Mouse (Mus musculus) ES-E14 (cell line): ENCODE measurements at regions not wholly inside any gene's neighbourhood (a gene's known extent, or its start where the extent isn't known, plus 50 kb on each side); places are given as distances from the start of the nearest gene placed in this dataset.

Source experiments
- DNase-seq: peaks from one replicate; pipeline ENCODE4 v3.0.0-alpha.2; 2013; ENCODE audit warnings: low read depth, low spot score
- H3K27ac ChIP-seq: 2 replicates; pipeline ENCODE4 v1.5.1; 2012; ENCODE audit warnings: low read depth, mild to moderate bottlenecking, low read length, moderate library complexity, mixed read lengths; ENCODE audit not compliant: poor library complexity, insufficient read depth, severe bottlenecking
- H3K36me3 ChIP-seq: 2 replicates; pipeline ENCODE4 v1.6.1; 2012; ENCODE audit warnings: mild to moderate bottlenecking, low read length, moderate library complexity, mixed read lengths; ENCODE audit not compliant: control insufficient read depth, poor library complexity, insufficient read depth, severe bottlenecking
- H3K4me1 ChIP-seq, 2 experiments: fragments of 150-350 bp in 1 of 2; sonication (generic) in 1 of 2; 2 replicates each; pipeline ENCODE4 v1.6.1; 2012; ENCODE audit warnings: low read length in 2 of 2, mild to moderate bottlenecking in 1 of 2, mixed read lengths in 1 of 2; ENCODE audit not compliant: control insufficient read depth in 2 of 2, insufficient read depth in 2 of 2, poor library complexity in 1 of 2
- H3K4me3 ChIP-seq, 2 experiments: fragments of 150-350 bp in 1 of 2; sonication (generic) in 1 of 2; 2 replicates each; pipeline ENCODE4 v1.5.1; 2012; ENCODE audit warnings: low read length in 2 of 2, low read depth in 1 of 2, mild to moderate bottlenecking in 1 of 2, mixed read lengths in 1 of 2; ENCODE audit not compliant: insufficient read depth in 1 of 2, poor library complexity in 1 of 2, severe bottlenecking in 1 of 2
- H3K9ac ChIP-seq: 2 replicates; pipeline ENCODE4 v1.6.1; 2012; ENCODE audit warnings: low read depth, mild to moderate bottlenecking, low read length, mixed read lengths; ENCODE audit not compliant: poor library complexity, insufficient read depth, severe bottlenecking
- H3K9me3 ChIP-seq: fragments of 150-350 bp; sonication (generic); 2 replicates; pipeline ENCODE4 v1.6.1; 2012; ENCODE audit warnings: low read depth, mild to moderate bottlenecking, low read length; ENCODE audit not compliant: control insufficient read depth, insufficient read depth
- CHD2 ChIP-seq: IDR thresholded peaks from 2 replicates; pipeline ENCODE4 v1.6.1; 2014; ENCODE audit warnings: mild to moderate bottlenecking, low read depth, low read length, inconsistent platforms
- HCFC1 ChIP-seq: IDR thresholded peaks from 2 replicates; pipeline ENCODE4 v1.6.1; 2012; ENCODE audit warnings: low read length, inconsistent platforms, borderline replicate concordance; ENCODE audit not compliant: insufficient read depth
- MAFK ChIP-seq: IDR thresholded peaks from 2 replicates; pipeline ENCODE4 v1.6.1; 2014; ENCODE audit warnings: mild to moderate bottlenecking, low read depth, low read length, inconsistent platforms; ENCODE audit not compliant: insufficient read depth
- ZC3H11A ChIP-seq: IDR thresholded peaks from 2 replicates; pipeline ENCODE4 v1.6.1; 2012; ENCODE audit warnings: low read depth, mild to moderate bottlenecking, inconsistent platforms, low read length, borderline replicate concordance
- ZNF384 ChIP-seq: IDR thresholded peaks from 2 replicates; pipeline ENCODE4 v1.6.1; 2012; ENCODE audit warnings: low read depth, low read length, inconsistent platforms
- in situ Hi-C, 2 experiments: fragments of 600-800 bp; cut with MboI; formaldehyde crosslinking; loops; one replicate each; pipeline ENCODE4 v1.15.1; 2025; ENCODE audit warnings: low sequenced_read_pairs in 2 of 2, inconsistent platforms in 1 of 2; ENCODE audit not compliant: unreplicated experiment in 2 of 2

DNA sequence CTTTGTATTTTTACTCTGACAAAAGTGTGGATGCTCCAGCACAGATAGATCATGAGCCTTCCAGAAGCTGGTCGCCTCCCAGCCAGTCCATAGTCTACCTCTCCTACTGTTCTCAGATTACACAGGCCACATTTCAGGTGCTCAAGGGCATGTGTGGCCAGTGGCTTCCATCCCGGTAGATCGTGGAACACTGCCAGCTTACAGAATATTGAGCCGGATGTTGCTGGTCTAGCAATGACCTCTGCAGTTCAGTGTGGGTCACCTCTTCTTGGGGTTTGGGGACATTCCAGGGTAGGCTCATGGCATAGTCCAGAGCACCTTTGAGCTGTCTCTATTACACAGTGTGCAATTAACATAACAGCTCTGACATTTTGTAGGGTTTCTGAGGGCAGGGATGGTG is 342.2 kb downstream of the 3100002H09Rik start:
- Histone ChIP-seq H3K9me3 (no peaks in the 10 kb centered on the region), H3K27ac (no peak overlapping the region), H3K4me3 (no peak overlapping the region), H3K36me3 (no peaks in the 10 kb centered on the region), H3K4me1 (peaks cover 0 to 3% of the 10 kb centered on the region in 2 experiments; a peak in 1 of 4 replicates), H3K9ac (no peak overlapping the region)
- TF ChIP-seq ZC3H11A, result no peak
- TF ChIP-seq ZNF384, result no peak
- no peak for TF ChIP-seq MAFK
- TF ChIP-seq HCFC1, result no peak
- TF ChIP-seq CHD2, result no peak
- in situ Hi-C loops, result no loop called here
- no peak for DNase-seq

GRCm38 (mm10) chr4:124266573-124266972 is 344.0 kb downstream of the 3100002H09Rik start:
- no peak overlapping the region for H3K4me3 ChIP-seq
- in situ Hi-C loops, result no loop called here
- no peaks in the 10 kb centered on the region for H3K36me3 ChIP-seq
- DNase-seq, result no peak
- H3K9ac ChIP-seq, result no peak overlapping the region
- TF ChIP-seq MAFK (no peak), HCFC1 (no peak), ZC3H11A (no peak), CHD2 (no peak), ZNF384 (no peak)
- no peak overlapping the region for H3K27ac ChIP-seq
- H3K4me1 ChIP-seq, result peaks cover 0 to 3% of the 10 kb centered on the region in 2 experiments; a peak in 1 of 4 replicates
- no peaks in the 10 kb centered on the region for H3K9me3 ChIP-seq

GRCm38 (mm10) chr4:124265527-124265926 is 345.1 kb downstream of the 3100002H09Rik start:
- Histone ChIP-seq H3K4me3 (peak overlapping the region; percentile 19 to 30; a peak in 3 of 4 replicates), H3K9me3 (no peaks in the 10 kb centered on the region), H3K27ac (no peak overlapping the region), H3K4me1 (peaks cover 0 to 3% of the 10 kb centered on the region in 2 experiments; a peak in 1 of 4 replicates), H3K36me3 (no peaks in the 10 kb centered on the region), H3K9ac (no peak overlapping the region)
- TF ChIP-seq CHD2 (no peak), MAFK (no peak), HCFC1 (no peak), ZC3H11A (no peak), ZNF384 (no peak)
- no peak for DNase-seq
- in situ Hi-C loops, result no loop called here

- Histone ChIP-seq H3K9me3 (no peaks in the 10 kb centered on the region), H3K4me3 (no peak overlapping the region), H3K4me1 (no peaks in the 10 kb centered on the region), H3K9ac (no peak overlapping the region), H3K36me3 (no peaks in the 10 kb centered on the region), H3K27ac (no peak overlapping the region)
- in situ Hi-C loops, result no loop called here
- no peak for TF ChIP-seq HCFC1
- TF ChIP-seq CHD2, result no peak
- TF ChIP-seq ZC3H11A, result no peak
- no peak for TF ChIP-seq MAFK
- no peak for TF ChIP-seq ZNF384
- DNase-seq, result no peak
Measured at GRCm38 (mm10) chr4:124257006-124257405, 339.2 kb upstream of the 4930535I16Rik start.

- no peaks in the 10 kb centered on the region for H3K36me3 ChIP-seq
- no peak overlapping the region for H3K4me3 ChIP-seq
- H3K27ac ChIP-seq, result no peak overlapping the region
- in situ Hi-C loops, result no loop called here
- no peaks in the 10 kb centered on the region for H3K9me3 ChIP-seq
- TF ChIP-seq HCFC1 (no peak), ZC3H11A (no peak), CHD2 (no peak), MAFK (no peak)
- no peak for DNase-seq
- H3K9ac ChIP-seq, result no peak overlapping the region
- H3K4me1 ChIP-seq, result no peaks in the 10 kb centered on the region
Measured at GRCm38 (mm10) chr4:124256515-124256914, 338.7 kb upstream of the 4930535I16Rik start.
